ENCODE assay signal across 8 mouse cellular contexts in genomic region chr14:14984710-14985647, GRCm38 (mm10).
DNase-seq lines count a peak whose midpoint lies in the region; ATAC-seq lines count a peak whose summit lies in the region.

No protein-coding gene starts in this region.

- WGBS in limb, embryonic 13.5 days = 42% methylated on average over 11 of the region's 11 CpGs

- peak; percentile 69 for ATAC-seq in limb, embryonic 13.5 days (ENCODE audit: low FRiP score, low read depth)

- H3K9me3 ChIP-seq in limb, embryonic 13.5 days = no peaks in the 10 kb centered on the region

- no peak overlapping the region for H3K4me2 ChIP-seq in limb, embryonic 13.5 days (replicated peaks)

- H3K27ac ChIP-seq in limb, embryonic 13.5 days = no peak overlapping the region

- H3K4me1 ChIP-seq in limb, embryonic 13.5 days = no peaks in the 10 kb centered on the region

- no peaks in the 10 kb centered on the region for H3K36me3 ChIP-seq in limb, embryonic 13.5 days

- DNase-seq in 3134 (ENCODE audit: extremely low read depth, insufficient read length, low spot score) = peak; percentile 39
- peak; percentile 76 for DNase-seq in adrenal gland, postnatal 10 days
- DNase-seq in embryo, embryonic 9.5 days (ENCODE audit: extremely low spot score) = peak; percentile 82
- peak; percentile 23 for DNase-seq in heart, adult 8-10 months (ENCODE audit: low spot score)
- peak; percentile 54 for DNase-seq in kidney, adult 9 months
- DNase-seq in natural killer cell, adult 2 months (ENCODE audit: low spot score in 2 of 2) = peak; percentile 3 to 35
- peak; percentile 31 to 74 for DNase-seq in spleen, postnatal 4 days (ENCODE audit: low spot score in 2 of 2)

- H3K9ac ChIP-seq in limb, embryonic 13.5 days = no peak overlapping the region

- H3K27me3 ChIP-seq in limb, embryonic 13.5 days = no peaks in the 10 kb centered on the region

- no peak overlapping the region for H3K4me3 ChIP-seq in limb, embryonic 13.5 days

Comparison
In these comparisons a context has a peak if more than half of its experiments do, and no peak if none do; other contexts are left out.
1. DNase-seq: peak in every context shown above with its lines; median percentile 82 in embryo, embryonic 9.5 days; 76 in adrenal gland, postnatal 10 days; 54 in kidney, adult 9 months; 52 in spleen, postnatal 4 days; 39 in 3134; 23 in heart, adult 8-10 months; 19 in natural killer cell, adult 2 months.